Mouse (Mus musculus) E14TG2a.4 (cell line): ENCODE data around the gene Agtpbp1.

Experiments used
- CTCF ChIP-seq: conservative IDR thresholded peaks from 2 replicates; pipeline ENCODE4 v1.5.1; 2014; ENCODE audit warnings: low read length
- NANOG ChIP-seq: IDR thresholded peaks from 2 replicates; pipeline ENCODE4 v1.6.1; 2014; ENCODE audit warnings: borderline replicate concordance, low read length, mixed read lengths
- POU5F1 ChIP-seq: IDR thresholded peaks from 2 replicates; pipeline ENCODE4 v1.6.1; 2014; ENCODE audit warnings: low read length, borderline replicate concordance

DNA sequence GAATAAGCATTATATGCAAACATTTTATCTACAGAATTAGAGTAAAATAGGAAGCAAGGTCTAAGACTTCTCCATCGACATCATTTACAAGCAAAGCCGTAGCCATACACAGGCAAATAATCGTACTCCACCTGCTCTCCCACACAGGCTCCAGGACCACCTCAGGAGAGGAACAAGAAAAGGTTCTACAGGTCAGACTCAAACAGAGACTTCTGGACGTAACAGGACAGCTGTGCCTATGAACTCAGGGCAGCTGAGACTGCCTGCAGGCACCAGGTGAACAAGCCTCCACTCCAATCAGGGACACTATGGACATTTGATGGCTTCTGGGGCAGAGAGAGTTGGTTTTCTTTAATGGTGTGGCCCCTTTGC lies 103.6 kb downstream of the Agtpbp1 start:
- TF ChIP-seq CTCF (no peak), NANOG (no peak), POU5F1 (no peak)
